Mouse (Mus musculus): ENCODE data around the gene Hdac7. TPM values are rescaled to one million over a fixed set of nuclear protein-coding genes. Genes with fewer than 3 reads are reported as not detected.

Hdac7 gene
- polyA plus RNA-seq, 1 experiment from 2014 or later = 25.4 TPM

Other genes with a start within 250 kb of the Hdac7 start
- gene Rpap3, start 138.7 kb downstream of the Hdac7 start, polyA plus RNA-seq (2014; fragmentation: Nextera tagmentation; extraction: Ambion mirVana) = 49.5 and 50.0 TPM in 2 replicates
- gene Endou, start 113.2 kb downstream of the Hdac7 start, polyA plus RNA-seq (2014; fragmentation: Nextera tagmentation; extraction: Ambion mirVana) = 0.25 TPM in 1 of 2 replicates, not detected in the other
- gene Rapgef3, start 76.5 kb downstream of the Hdac7 start, polyA plus RNA-seq (2014; fragmentation: Nextera tagmentation; extraction: Ambion mirVana) = 3.4 and 3.9 TPM in 2 replicates
- gene Slc48a1, start 66.0 kb downstream of the Hdac7 start, polyA plus RNA-seq (2014; fragmentation: Nextera tagmentation; extraction: Ambion mirVana) = 20.0 and 24.8 TPM in 2 replicates
- gene Vdr, start 66.1 kb upstream of the Hdac7 start, polyA plus RNA-seq (2014; fragmentation: Nextera tagmentation; extraction: Ambion mirVana) = 0.18 and 0.25 TPM in 2 replicates
- gene Tmem106c, start 119.7 kb upstream of the Hdac7 start, polyA plus RNA-seq (2014; fragmentation: Nextera tagmentation; extraction: Ambion mirVana) = 34.7 and 36.8 TPM in 2 replicates
- 237 and 243 TPM in 2 replicates for gene Col2a1, start 160.2 kb upstream of the Hdac7 start, polyA plus RNA-seq (2014; fragmentation: Nextera tagmentation; extraction: Ambion mirVana)
- 39.7 and 41.8 TPM in 2 replicates for gene Pfkm, start 248.1 kb upstream of the Hdac7 start, polyA plus RNA-seq (2014; fragmentation: Nextera tagmentation; extraction: Ambion mirVana)
- 50.9 and 57.5 TPM in 2 replicates for gene Senp1, start 249.2 kb upstream of the Hdac7 start, polyA plus RNA-seq (2014; fragmentation: Nextera tagmentation; extraction: Ambion mirVana)

All from limb, embryonic 11.5 days (tissue).